Mouse (Mus musculus) lung, postnatal 14 days (tissue): Measurements from ENCODE around the gene Srrm4.
"Not testable (repeated sequence)": the region's sequence is repeated elsewhere in the genome, so short reads cannot be mapped to it uniquely, and the experiment has no call there.

Source experiments
- DNase-seq: peaks from one replicate; pipeline ENCODE4 v3.0.0; 2021

Srrm4 gene

GRCm38 (mm10) chr5:116438328-116438727 is 153.3 kb downstream of the Srrm4 start:
- no peak for DNase-seq

- DNase-seq = no peak
Measured at GRCm38 (mm10) chr5:116436117-116436516, 155.5 kb downstream of the Srrm4 start.

GRCm38 (mm10) chr5:116434976-116435850 is 156.4 kb downstream of the Srrm4 start:
- DNase-seq = no peak

GRCm38 (mm10) chr5:116432871-116433270 is 158.7 kb downstream of the Srrm4 start:
- DNase-seq = no peak

- DNase-seq = no peak
Measured at GRCm38 (mm10) chr5:116426701-116427100, 164.9 kb downstream of the Srrm4 start.

- not testable (repeated sequence) for DNase-seq
Measured at GRCm38 (mm10) chr5:116425709-116426108, 165.9 kb downstream of the Srrm4 start.

- DNase-seq = peak; percentile 23
Measured at GRCm38 (mm10) chr5:116425273-116425672, 166.3 kb downstream of the Srrm4 start.

- DNase-seq = no peak
Measured at GRCm38 (mm10) chr5:116423746-116424145, 167.9 kb downstream of the Srrm4 start.

- DNase-seq = peak; percentile 81
Measured at GRCm38 (mm10) chr5:116422699-116423201, 168.9 kb downstream of the Srrm4 start, which contains the start of gene Hspb8. Hspb8 (minus strand) TSS chr5:116422864.

- peak; percentile 14 for DNase-seq
Measured at GRCm38 (mm10) chr5:116421791-116422481, 169.7 kb downstream of the Srrm4 start.

- DNase-seq = peak; percentile 72
Measured at GRCm38 (mm10) chr5:116420759-116421225, 170.8 kb downstream of the Srrm4 start.

- no peak for DNase-seq
Measured at GRCm38 (mm10) chr5:116420213-116420612, 171.4 kb downstream of the Srrm4 start.

GRCm38 (mm10) chr5:116419322-116420045 is 172.1 kb downstream of the Srrm4 start:
- DNase-seq = peak; percentile 27

GRCm38 (mm10) chr5:116416208-116416607 is 175.4 kb downstream of the Srrm4 start:
- no peak for DNase-seq

GRCm38 (mm10) chr5:116409689-116410590 is 181.7 kb downstream of the Srrm4 start:
- DNase-seq = peak; percentile 52

- no peak for DNase-seq
Measured at GRCm38 (mm10) chr5:116408965-116409364, 182.7 kb downstream of the Srrm4 start.

GRCm38 (mm10) chr5:116407936-116408335 is 183.7 kb downstream of the Srrm4 start:
- DNase-seq = peak; percentile 13

- DNase-seq = peak; percentile 34
Measured at GRCm38 (mm10) chr5:116407321-116407720, 184.3 kb downstream of the Srrm4 start.

GRCm38 (mm10) chr5:116406507-116406906 is 185.1 kb downstream of the Srrm4 start:
- DNase-seq = no peak

GRCm38 (mm10) chr5:116405934-116406333 is 185.7 kb downstream of the Srrm4 start:
- DNase-seq = no peak

- no peak for DNase-seq
Measured at GRCm38 (mm10) chr5:116404063-116404462, 187.6 kb downstream of the Srrm4 start.

GRCm38 (mm10) chr5:116400801-116401200 is 190.8 kb downstream of the Srrm4 start:
- no peak for DNase-seq
